Mouse (Mus musculus) left cerebral cortex, postnatal 10 days (tissue): ENCODE results near the gene Magea2. TPM values are rescaled to one million over a fixed set of nuclear protein-coding genes. Genes with fewer than 3 reads are reported as not detected.
A peak's percentile ranks its signal among the peaks of the same experiment; 100 is the strongest.
"Not testable (repeated sequence)": the region's sequence is repeated elsewhere in the genome, so short reads cannot be mapped to it uniquely, and the experiment has no call there.

Source experiments
- DNase-seq, 2 experiments: peaks; one replicate each; pipeline ENCODE4 v3.0.0; 2021 to 2022; ENCODE audit warnings: low spot score in 2 of 2, mixed read lengths in 1 of 2; ENCODE audit errors: extremely low spot score in 1 of 2
- intact Hi-C: fragments of 180-260 bp; cut with DNase I; formaldehyde crosslinking; loops from one replicate; pipeline ENCODE4 v1.15.1; 2025
- total RNA-seq, 2 experiments: library from RNA; stranded (reverse); gene quantifications; 2 replicates each; pipeline ENCODE4 v1.2.3; 2021

Magea2 gene
- total RNA-seq, result not detected

- DNase-seq, intact Hi-C loops: not testable (repeated sequence)
Observed at GRCm38 (mm10) chrX:155093566-155093965, at the start of gene Magea2. TSS of gene Magea2 (minus strand) at chrX:155093666.

GRCm38 (mm10) chrX:155128312-155128711 lies 34.8 kb upstream of the Magea2 start, which contains the start of gene Cldn34b2:
TSS of gene Cldn34b2 (minus strand) at chrX:155128412.
- intact Hi-C loops, DNase-seq: not testable (repeated sequence)

- intact Hi-C loops, result no loop called here
- DNase-seq, result peak in 1 of 2 experiments; percentile 2
Observed at GRCm38 (mm10) chrX:155098024-155098423, 4.6 kb upstream of the Magea2 start.

GRCm38 (mm10) chrX:155089693-155090092 lies 3.8 kb downstream of the Magea2 start, which contains the start of gene Magea1:
TSS of gene Magea1 (minus strand) at chrX:155089793.
- intact Hi-C loops, DNase-seq: not testable (repeated sequence)

GRCm38 (mm10) chrX:155063045-155063444 lies 30.4 kb downstream of the Magea2 start, which contains the start of gene Magea5:
TSS of gene Magea5 (minus strand) at chrX:155063145.
- intact Hi-C loops, DNase-seq: not testable (repeated sequence)

GRCm38 (mm10) chrX:154995750-154996149 lies 97.7 kb downstream of the Magea2 start, which contains the start of gene Magea8:
TSS of gene Magea8 (minus strand) at chrX:154995850.
- intact Hi-C loops, DNase-seq: not testable (repeated sequence)

Other genes starting within 250 kb of the Magea2 start
- not detected for gene Cldn34b1, start 203.4 kb downstream of the Magea2 start, total RNA-seq
- not detected for gene Magea6, start 157.7 kb downstream of the Magea2 start, total RNA-seq
- gene Magea3, start 144.2 kb downstream of the Magea2 start, total RNA-seq, result not detected
- not detected for gene Magea8, start 97.8 kb downstream of the Magea2 start, total RNA-seq
- not detected for gene Magea5, start 30.5 kb downstream of the Magea2 start, total RNA-seq
- not detected for gene Magea1, start 3.9 kb downstream of the Magea2 start, total RNA-seq
- gene Cldn34b2, start 34.7 kb upstream of the Magea2 start, total RNA-seq, result not detected
- gene Sat1, start 122.8 kb upstream of the Magea2 start, total RNA-seq, result 10 to 100 TPM; 52.4 to 57.1 TPM
- gene Acot9, start 168.8 kb upstream of the Magea2 start, total RNA-seq, result 10 to 100 TPM; 33.6 to 33.8 TPM
- gene Prdx4, start 247.1 kb upstream of the Magea2 start, total RNA-seq, result 10 to 100 TPM; 32.1 to 34.3 TPM